Mouse (Mus musculus) hematopoietic stem cell, adult 5-6 weeks (primary cell): ENCODE measurements around the gene Cdr2. TPM values are rescaled to one million over a fixed set of nuclear protein-coding genes. Genes with fewer than 3 reads are reported as not detected.
"Not testable (repeated sequence)": the region's sequence is repeated elsewhere in the genome, so short reads cannot be mapped to it uniquely, and the experiment has no call there.

Experiments
- ATAC-seq, 2 experiments: fragments of 125-278 bp in 1 of 2; replicated peaks in 1 of 2; 2 replicates each; pipeline ENCODE4 v1.8.0; 2016 to 2017; ENCODE audit warnings: inconsistent platforms in 2 of 2, mild to moderate bottlenecking in 2 of 2, moderate number of reproducible peaks in 2 of 2, low read depth in 1 of 2, moderate TSS enrichment in 1 of 2; ENCODE audit not compliant: low FRiP score in 2 of 2, poor library complexity in 2 of 2, severe bottlenecking in 2 of 2, insufficient read depth in 1 of 2, low TSS enrichment in 1 of 2
- total RNA-seq: library from RNA; stranded (forward); fragments of 172-1452, 232-1000 nt; gene quantifications from 2 replicates; pipeline ENCODE4 v1.2.3, GENCODE M21; 2017

The Cdr2 gene
- total RNA-seq, 1 experiment from 2014 or later, result 9.1 TPM

DNA sequence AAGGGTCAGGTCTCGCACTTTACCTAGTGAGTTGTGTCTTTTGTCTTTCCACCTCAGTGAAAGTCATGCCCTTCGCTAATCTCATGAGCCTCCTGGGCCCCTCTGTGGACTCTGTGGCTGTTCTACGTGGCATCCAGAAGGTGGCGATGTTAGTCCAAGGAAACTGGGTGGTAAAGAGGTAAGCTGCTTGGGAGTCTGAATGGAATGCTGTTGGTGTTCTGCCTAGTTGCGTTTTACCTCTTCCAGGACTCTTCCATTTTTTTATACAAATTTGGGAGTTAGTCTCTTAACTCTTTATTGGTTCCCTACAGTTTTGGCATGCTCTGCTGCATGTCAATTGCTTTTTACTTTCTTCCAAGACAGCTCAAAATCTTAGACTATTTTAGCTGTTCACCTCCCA, 47.4 kb downstream of the Cdr2 start:
- peak; percentile 78 to 82; a peak in 3 of 4 replicates for ATAC-seq

DNA sequence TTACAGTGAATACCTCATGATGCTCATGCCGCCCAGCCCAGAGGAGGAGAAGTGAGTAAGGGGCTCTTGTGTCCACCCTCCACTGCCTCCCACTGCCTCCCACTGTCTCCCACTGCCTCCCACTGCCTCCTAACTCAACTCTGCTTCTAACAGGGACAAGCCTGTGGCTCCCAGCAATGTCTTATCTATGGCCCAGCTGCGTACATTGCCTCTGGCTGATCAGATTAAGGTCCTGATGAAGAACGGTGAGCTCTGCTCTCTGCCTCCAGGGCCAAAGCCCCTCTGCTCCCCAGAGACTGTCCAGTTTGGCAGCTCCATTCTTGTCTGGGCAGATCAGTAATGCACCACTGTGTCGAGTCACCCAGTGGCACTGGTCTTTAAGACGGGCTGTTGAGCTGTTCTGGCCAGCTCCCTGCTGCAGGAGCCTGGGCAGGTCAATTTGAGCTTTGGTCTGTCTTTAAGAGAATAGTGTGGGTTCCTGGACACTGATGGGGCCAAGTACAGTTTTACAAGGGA, 48.4 kb downstream of the Cdr2 start:
- no peak; a peak in 1 of 4 replicates for ATAC-seq

DNA sequence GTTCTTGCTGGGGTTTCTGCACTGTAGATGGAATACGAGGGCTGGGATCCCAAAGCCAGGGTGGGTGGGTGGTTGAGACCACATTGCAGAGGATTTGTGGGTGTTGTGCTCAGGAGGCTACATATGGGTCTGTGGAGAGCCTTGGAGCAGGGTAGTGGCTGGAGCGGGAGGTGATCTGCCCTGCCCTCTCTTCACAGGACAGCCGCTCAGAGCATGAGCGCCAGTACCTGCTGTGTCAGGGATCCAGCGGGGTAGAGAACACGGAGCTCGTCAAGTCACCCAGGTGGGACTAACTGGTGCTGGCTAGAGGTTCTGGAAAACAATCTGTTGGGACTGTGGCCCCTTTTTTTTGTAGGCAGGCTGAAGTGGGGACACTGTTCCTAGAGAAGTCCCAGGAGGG, 49.0 kb downstream of the Cdr2 start:
- no peak for ATAC-seq

DNA sequence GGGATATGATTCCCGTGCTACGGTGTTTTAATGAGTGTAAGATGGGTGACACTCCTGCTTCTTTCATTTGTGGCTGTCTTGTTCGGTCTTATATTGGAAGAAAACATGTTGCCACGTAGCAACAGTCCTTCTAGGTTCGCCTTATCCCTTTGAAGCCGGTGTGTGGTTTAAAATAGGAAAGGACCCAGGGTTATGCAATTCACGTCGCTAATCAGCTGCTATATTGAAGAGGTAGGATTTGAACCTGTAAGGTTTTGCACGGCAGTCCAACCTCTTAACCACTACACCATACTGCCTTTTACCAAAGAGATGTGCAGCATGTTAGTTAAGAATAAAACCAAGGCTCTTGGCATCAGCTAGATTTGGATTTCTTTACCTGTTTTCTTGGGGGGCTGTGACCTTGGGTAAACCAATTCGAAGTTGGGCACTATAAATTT, 63.6 kb downstream of the Cdr2 start:
- peak; percentile 83 to 86 for ATAC-seq

DNA sequence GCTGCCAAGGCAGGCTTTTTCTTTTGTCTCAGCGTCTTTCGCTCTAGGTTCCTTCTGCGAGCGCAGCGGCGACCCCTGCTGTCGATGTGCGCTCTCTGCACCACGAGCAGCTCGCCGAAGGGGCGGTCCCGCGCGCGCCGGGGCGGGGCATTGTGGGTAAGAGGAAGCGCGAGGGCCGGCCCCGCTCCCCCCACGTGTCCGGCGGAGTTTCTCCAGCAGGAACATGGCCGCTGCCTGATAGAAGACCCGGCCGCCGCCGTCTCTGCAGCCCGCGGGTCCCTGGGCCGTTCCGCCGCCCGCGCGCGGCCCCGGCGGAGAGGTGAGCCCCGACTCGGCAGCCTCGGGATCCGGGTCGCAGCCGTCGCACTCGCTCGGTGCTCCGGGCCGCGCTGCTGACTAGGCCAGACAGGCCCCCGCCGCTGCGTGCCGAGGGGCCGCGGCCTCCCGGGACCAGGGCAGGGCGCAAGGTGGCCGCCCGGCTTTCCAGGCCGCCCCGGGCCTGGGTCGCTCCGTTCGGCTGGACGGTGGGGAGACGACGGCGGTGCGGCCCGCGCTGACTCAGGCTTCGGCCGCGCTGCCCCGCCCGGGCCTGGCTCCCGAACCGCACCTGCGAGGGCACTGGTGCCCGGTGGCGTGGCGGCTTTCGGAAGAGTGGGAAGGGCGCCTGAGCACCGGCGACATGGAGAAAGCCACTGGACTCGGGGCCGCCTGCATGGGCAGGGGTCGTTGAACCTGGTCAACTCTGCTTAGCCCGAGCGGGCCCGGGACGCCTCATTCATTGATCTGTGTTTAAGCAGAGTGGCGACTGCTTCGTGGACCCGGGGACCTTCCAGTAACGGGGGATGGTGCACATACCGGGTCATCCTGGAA, 64.3 kb downstream of the Cdr2 start, which contains the start of gene Polr3e:
Polr3e (plus strand) TSS at position 153 of the 870 bp plus-strand sequence.
- peak; percentile 87 to 95 for ATAC-seq

DNA sequence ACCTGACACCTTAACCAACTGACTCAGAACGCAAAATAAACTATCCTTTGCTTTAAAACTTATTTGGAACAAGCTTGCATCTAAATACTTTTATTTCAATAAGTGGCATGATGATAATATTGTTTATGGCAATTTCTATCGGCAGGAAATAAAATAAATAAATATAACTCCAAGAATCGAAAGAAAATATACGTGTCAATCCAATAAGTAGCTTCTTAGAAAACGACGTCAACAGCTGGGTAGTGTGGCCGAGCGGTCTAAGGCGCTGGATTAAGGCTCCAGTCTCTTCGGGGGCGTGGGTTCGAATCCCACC, 64.9 kb downstream of the Cdr2 start:
- ATAC-seq, result no peak

DNA sequence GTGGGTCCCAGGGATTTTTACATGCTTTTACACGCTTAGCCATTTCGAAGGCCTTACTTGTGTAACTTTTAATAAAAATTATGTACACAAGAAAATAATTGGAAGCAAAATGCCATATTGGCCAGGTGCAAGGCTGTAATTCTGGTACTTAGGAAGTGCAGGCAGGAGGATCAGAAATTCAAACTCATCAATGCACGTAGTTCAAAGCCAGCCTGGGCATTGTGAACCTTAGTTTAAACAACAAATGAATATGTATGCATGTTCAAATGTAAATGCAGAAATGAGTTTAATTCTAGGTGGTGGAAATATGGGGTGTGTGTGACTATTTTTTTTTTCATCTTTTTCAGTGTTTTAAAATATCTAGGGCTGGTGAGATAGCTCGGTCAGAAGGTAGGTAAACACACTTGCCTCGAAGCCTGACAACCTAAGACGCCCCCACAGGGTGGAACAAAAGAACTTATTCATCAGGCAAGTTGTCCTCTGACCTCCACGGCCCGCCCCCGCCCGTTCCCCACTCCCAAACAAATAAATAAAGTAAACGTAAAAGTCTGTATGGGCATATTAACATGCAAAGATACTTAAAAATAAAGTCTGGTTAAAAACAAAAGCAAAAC, 65.7 kb downstream of the Cdr2 start:
- ATAC-seq, result no peak

DNA sequence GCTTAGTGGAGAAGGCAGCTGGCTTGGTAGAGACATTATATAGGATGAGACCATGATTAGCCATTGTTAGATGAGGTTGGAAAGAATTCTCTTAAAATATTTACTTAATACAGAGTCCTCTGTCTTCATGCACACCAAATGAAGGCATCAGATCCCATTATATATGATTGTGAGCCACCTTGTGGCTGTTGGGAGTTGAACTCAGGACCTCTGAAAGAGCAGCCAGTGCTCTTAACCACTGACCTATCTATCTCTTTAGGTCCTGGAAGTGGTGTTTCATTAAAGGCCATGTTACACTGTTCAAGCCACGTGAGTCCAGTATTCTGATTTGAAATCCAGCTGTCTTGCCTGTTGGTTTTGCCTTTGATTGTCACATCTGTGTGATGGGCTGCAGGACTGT, 68.8 kb downstream of the Cdr2 start:
- ATAC-seq, result no peak

DNA sequence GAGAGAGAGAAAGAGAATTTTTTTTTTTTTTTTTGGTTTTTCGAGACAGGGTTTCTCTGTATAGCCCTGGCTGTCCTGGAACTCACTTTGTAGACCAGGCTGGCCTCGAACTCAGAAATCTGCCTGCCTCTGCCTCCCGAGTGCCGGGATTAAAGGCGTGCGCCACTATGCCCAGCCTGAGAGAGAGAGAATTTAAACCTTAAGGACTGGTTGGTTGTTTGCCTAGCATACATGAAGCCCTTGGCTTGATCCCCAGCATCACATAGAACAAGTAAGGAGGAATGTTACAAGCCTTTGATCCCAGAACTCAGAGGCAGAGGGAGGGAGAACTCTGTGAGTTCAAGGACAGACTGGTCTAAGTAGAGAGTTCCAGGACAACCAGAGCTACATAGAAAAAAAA, 70.8 kb downstream of the Cdr2 start:
- ATAC-seq, result not testable (repeated sequence)

DNA sequence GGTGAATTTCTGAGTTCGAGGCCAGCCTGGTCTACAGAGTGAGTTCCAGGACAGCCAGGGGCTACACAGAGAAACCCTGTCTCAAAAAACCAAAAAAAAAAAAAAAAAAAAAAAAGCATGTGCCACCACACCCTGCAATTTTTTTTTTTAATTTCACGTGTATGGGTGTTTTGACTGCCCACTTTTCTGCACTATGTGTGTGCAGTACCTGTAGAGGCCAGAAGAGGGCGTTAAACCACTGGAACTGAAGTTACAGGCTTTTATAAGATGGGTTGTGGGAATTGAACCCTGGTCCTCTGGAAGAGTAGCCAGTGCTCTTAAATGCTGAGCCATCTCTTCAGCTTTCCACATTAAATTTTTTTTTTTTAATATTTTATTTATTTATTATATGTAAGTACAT, 71.9 kb downstream of the Cdr2 start:
- ATAC-seq, result not testable (repeated sequence)

Other genes with a start within 250 kb of the Cdr2 start
- not detected in 2 replicates for gene Vwa3a, start 243.0 kb downstream of the Cdr2 start, total RNA-seq
- not detected in 2 replicates for gene Gm5737, start 169.9 kb downstream of the Cdr2 start, total RNA-seq
- gene Eef2k, start 139.5 kb downstream of the Cdr2 start, total RNA-seq, result 146 and 162 TPM in 2 replicates
- 25.8 and 28.4 TPM in 2 replicates for gene Polr3e, start 64.6 kb downstream of the Cdr2 start, total RNA-seq
- not detected in 2 replicates for gene Mfsd13b, start 197 bp upstream of the Cdr2 start, total RNA-seq
- 107 and 123 TPM in 2 replicates for gene Mettl9, start 52.1 kb upstream of the Cdr2 start, total RNA-seq
- gene Igsf6, start 92.3 kb upstream of the Cdr2 start, total RNA-seq, result 21.9 and 62.2 TPM in 2 replicates
- 0.38 and 0.69 TPM in 2 replicates for gene Otoa, start 99.3 kb upstream of the Cdr2 start, total RNA-seq